Mouse (Mus musculus) right cerebral cortex, postnatal 36 days (tissue): ENCODE measurements at regions not wholly inside any gene's neighbourhood (a gene's known extent, or its start where the extent isn't known, plus 50 kb on each side); places are given as distances from the start of the nearest gene placed in this dataset.
A peak's percentile ranks its signal among the peaks of the same experiment; 100 is the strongest.

ENCODE experiments used
- DNase-seq, 2 experiments: peaks; one replicate each; pipeline ENCODE4 v3.0.0; 2022; ENCODE audit warnings: low spot score in 2 of 2, mixed read lengths in 1 of 2

DNA sequence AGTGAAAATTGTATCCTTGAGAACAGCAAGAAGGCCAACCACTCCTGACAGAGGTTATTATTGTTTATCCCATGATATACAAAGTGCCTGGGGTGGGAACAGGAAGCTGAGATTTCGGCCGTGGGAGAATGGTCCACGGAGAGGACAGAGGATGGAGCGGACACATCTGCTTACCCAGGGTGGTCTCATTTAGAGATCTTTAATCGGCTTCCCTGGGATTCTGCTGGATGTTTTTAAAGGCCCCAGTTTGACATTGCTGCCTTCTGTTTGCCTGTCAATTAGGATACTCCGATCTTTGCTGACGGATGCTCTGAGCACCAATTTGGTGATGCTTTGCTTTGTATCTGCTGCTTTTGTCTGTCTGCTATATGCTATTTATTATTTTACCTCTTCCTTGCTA, 803.5 kb downstream of the Tmem132b start:
- DNase-seq: no peak

DNA sequence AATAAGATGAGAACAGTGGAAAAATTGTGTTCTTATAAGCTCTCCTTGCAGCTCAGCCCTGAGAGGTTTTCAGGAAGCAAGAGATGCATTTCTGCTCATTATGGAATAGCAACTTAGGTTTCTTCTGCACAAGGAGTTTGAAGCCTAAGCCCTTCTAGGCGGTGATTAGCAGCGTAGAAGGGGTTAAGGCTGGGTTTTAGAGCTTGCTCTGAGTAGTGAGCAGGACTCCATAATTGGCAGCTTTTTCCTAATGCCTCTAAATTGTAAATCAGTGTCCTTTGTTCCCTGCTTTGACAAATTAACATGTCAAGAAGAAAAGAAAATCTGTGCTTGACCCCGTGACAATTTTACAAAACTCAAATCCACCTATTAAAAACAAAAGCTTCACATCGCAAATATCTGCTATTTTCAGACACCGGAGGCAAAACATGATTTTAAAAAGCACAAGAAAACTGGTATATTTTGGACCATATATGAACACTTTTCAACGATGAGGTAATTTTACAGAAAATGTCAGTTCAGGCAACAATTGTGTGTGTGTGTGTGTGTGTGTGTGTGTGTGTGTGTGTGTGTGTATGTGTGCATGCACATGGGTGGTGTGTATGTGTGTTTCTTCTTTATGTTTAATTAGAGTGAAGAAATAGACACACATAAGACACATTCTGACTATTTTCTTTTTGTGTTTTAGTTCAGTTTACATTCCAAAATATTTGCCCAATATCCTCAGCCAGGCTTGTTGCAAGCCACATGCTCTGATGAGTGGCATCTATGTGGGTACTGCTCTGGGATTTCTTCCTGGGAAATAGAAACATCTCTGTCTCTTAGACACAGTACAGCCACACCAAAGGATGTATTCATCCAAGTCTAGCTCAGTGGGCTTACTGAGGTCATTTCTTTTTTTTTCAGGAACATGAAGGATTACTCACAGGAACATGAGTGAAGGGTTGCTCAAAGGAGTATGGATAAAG, 804.3 kb downstream of the Tmem132b start:
- no peak for DNase-seq

GRCm38 (mm10) chr5:126337884-126338283, 806.3 kb downstream of the Tmem132b start:
- no peak for DNase-seq

DNA sequence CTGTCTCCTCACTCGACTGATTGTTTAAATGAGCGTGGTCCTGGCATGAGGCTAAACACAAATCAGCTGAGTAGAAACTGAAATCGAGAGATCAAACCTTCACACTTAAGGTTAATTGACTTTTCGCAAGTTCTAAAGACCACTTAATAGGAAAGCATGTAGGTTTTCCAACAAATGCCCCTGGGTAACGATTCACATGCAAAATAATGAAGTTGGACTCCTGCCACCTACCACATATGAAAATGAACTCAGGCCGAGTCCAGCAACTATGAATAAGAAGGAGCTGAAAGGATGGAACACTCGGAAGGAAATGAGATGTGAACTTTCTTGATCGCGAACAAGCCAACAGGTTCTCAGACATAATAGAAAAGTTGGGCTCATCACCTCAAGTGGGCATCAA, 812.0 kb downstream of the Tmem132b start:
- no peak for DNase-seq

DNA sequence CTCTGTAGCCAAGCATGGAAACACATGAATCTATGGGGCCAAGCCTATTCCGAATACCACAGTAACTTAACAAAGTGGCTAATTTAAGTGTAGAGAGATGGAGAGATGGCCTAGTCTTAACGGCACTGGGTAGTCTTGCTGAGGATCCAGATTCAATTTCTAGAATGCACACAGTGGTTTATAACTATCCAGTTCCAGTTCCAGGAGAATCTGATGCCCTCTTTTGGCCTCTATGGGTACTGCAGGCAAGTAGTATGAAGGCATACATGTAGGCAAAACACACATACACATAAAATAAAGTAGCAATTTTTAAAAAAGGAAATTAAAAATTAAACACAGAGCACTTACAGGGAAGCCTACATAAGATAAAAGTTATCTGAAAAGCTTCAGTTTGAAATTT, 819.4 kb downstream of the Tmem132b start:
- no peak for DNase-seq

DNA sequence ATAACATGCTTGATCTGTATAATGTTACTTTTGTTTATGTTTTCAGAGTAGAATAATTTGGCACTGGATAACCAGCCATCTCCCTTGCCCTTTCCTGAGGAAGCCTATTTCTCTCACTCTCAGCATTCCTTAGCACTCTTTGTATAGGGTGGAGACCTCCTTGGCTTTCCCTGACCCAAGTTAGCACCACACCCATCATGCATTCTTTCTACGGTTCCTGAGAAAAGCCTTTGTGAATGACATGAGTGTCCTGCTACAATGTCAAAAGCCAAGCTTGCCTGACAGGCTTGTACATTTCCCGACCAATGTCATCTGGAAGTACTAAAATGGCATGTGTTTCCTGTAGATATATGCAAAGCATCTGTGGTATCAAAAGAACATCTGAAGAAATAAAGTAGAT, 837.9 kb downstream of the Tmem132b start:
- no peak for DNase-seq

DNA sequence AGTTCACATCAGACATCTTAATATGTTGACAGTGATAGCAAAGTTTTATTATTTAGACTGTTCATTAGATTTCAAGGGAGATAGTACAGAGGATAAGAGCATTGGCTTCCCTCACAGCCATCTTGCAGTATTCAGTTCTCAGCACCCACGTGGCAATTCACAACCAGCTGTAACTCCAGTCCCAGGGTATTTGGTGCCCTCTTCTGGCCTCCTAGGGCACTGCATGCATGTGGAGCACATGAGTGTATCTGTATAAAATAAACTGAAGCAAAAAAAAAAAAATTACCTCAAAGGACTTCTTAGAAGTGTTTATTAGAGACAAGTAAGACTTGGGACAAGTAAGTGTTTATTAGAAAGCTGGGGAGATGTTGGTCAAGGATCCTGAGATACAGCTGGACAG, 849.3 kb upstream of the Tmem132c start:
- no peak for DNase-seq

DNA sequence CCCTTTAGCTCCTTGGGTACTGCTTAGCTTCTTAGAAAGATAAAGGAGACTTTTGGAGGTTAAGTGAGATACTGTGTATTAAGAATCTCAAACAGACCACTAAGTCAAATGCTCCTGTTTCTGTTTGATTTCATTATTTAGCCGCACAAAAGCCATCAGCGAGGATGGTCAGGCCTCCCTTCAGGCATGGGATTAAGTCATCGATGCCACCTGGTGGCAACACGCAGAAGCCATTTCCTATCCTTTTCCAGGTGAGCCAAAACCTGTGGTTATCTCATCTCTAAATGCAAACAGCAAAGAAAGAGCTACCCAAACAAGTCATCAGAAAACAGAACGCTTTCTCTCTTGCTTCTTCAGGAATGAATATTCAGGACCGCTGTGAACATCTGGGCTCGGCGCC, 846.3 kb upstream of the Tmem132c start:
- DNase-seq: peak in 1 of 2 experiments; percentile 6

GRCm38 (mm10) chr5:126431748-126432147, 809.9 kb upstream of the Tmem132c start:
- no peak for DNase-seq

DNA sequence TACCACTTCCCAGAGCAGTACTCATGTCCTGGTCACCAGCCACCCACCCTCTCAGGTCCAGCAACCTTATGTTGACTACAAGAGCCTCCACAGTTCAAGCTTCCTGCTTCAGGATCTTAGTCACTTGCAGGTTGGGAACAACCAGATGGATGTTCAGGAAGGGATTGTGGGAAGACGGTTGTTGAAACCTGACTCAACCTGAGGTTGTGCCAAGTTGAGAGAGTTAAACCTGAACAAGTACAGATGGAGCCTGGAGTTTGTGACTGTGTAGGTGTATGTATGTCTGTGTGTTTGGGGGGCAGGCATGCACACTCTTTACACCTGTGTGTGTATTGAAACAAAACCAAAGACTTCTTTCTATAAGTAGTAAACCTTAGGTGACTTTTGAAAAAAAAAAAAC, 802.9 kb upstream of the Tmem132c start:
- peak in 1 of 2 experiments; percentile 11 for DNase-seq

GRCm38 (mm10) chr5:126440516-126440915, 801.1 kb upstream of the Tmem132c start:
- DNase-seq: peak; percentile 5 to 16

- no peak for DNase-seq
Observed at GRCm38 (mm10) chr5:126475761-126476160, 765.8 kb upstream of the Tmem132c start.

DNA sequence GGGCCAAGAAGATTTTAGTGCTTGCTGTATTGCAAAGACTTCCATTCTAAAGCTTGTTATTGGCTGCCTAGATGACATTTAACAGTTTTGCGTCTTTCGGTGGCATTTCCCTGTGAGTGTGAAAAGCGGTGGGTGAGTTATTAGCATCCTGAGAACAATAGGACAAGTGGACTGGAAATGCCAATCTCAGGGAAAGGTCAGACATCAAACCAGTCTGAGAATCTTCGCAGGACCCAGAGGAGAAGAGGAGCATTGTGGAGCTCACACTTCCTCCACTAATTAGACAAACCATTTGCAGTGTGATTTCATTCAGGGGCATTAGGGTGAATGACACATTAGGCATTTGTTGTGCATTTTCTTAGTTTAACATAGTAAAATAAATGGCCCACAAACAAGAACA, 719.5 kb upstream of the Tmem132c start:
- DNase-seq: no peak

- peak; percentile 24 to 44 for DNase-seq
Observed at GRCm38 (mm10) chr5:126525863-126526262, 715.7 kb upstream of the Tmem132c start.

DNA sequence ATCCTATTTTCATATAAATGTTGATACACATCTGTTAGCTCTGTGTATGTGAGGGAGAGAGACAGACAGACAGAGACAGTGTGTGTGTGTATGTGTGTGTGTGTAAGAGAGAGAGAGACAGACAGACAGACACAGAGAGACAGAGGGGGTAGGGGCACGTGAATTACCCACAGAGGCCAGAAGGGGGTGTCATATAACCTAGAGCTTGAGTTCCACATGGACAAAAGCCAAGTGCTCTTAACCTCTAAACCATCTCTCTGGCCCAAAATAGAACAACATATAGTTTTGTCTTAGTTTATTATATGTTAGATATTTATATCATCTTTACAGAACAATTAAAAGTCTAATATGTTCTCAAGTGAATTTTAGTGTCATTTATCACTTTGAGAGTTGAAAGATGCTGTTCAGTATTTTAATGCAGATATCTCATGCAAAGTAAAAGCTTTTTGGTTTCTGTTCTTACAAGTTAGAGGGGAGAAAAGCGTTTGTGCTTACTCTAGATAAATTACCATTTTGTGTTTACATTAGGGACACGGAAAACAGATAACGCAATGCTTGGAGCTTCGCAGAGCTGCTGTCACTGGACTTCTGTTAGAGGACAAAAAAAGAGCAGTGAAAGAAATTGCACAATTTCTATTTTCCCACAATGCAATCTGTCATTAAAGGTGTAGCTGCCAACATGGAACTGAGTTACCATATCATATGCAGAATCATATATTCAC, 710.6 kb upstream of the Tmem132c start:
- no peak for DNase-seq

- DNase-seq: no peak
Observed at GRCm38 (mm10) chr5:126531528-126531894, 710.1 kb upstream of the Tmem132c start.

GRCm38 (mm10) chr5:126531975-126532374, 709.6 kb upstream of the Tmem132c start:
- DNase-seq: no peak

- DNase-seq: no peak
Observed at GRCm38 (mm10) chr5:126538072-126538471, 703.5 kb upstream of the Tmem132c start.

DNA sequence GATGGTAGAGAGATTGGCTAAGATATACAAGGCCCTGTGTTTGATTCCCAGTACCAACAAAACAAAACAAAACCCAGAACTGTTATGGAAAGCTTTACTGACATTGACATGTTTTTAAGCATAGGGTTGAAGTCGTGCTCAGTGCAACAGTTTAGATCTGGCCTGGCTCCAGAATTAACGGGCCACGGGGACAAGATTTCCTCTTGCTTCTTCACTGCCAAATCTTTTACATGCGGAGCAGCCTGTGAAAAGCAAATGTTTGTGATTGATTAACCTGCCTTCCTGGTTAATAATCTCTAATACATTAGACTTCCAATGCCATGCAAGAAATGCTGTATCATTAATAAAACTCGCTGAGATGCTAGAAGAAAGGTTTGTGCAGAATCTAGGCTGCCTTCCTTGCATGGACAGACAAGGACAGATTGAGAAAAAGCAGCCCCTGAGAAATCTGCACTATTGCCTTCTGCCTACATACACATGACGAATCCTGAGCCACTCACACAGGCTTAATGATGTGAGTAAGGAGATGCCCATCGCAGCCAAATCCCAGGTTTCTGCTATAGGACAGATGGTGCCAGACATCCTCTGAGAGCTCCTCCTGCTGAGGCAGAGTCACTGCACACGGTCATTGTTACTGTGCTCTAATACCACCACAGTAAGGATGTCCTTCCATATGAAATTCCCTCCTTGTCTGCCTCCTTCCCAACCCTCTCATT, 697.2 kb upstream of the Tmem132c start:
- no peak for DNase-seq

DNA sequence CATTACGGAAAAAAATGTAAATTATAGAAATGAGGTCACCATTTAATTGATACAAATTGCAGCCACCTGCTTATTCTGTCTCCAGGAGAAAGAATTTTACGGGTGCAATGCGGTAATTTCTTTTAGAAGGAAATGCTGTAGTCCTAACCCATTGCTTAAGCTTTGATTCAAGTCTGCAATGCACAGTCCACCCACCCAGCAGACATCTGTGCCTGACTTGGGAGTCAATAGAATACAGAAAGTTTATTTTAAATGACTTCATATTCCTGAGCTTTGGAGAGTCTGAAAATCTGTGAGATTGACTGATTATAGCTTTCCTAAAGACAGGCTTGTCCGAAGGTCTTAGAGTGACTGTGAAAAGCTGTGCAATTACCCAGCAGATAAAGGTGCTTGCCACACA, 693.8 kb upstream of the Tmem132c start:
- no peak for DNase-seq

DNA sequence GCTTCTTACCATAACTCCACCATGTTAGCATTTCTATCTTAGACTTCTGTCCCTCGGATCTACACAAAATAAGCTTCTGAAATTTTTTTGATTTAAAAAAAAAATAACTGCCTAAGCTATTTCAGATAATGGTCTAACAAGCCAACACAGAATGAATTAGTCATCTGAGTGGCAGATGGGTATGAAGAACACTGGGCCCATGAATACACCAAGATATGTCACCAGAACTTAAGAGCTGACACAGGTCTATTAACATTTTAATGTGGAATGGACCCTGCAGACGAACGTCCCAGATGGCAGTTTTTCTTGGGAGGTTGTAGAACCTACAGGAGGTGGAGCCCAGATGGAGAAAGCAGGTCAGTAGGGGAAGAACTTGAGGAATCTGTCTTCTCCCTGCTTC, 689.9 kb upstream of the Tmem132c start:
- DNase-seq: no peak

- no peak for DNase-seq
Observed at GRCm38 (mm10) chr5:126559011-126559410, 682.6 kb upstream of the Tmem132c start.
